Mouse (Mus musculus) testis, postnatal 14 days (tissue): ENCODE measurements at regions not wholly inside any gene's neighbourhood (a gene's known extent, or its start where the extent isn't known, plus 50 kb on each side); places are given as distances from the start of the nearest gene placed in this dataset.

Experiments
- DNase-seq: peaks from one replicate; pipeline ENCODE4 v3.0.0; 2021; ENCODE audit warnings: low spot score

GRCm38 (mm10) chr11:63396386-63396785 lies 267.6 kb downstream of the Pmp22 start:
- no peak for DNase-seq

GRCm38 (mm10) chr11:63402741-63403140 lies 274.0 kb downstream of the Pmp22 start:
- no peak for DNase-seq

GRCm38 (mm10) chr11:63404719-63405118 lies 275.9 kb downstream of the Pmp22 start:
- DNase-seq, result peak; percentile 59

GRCm38 (mm10) chr11:63409431-63409830 lies 280.6 kb downstream of the Pmp22 start:
- DNase-seq, result no peak

GRCm38 (mm10) chr11:63410921-63411320 lies 282.1 kb downstream of the Pmp22 start:
- DNase-seq, result no peak

- DNase-seq, result no peak
Observed at GRCm38 (mm10) chr11:63412364-63412991, 283.7 kb downstream of the Pmp22 start.

- DNase-seq, result no peak
Observed at GRCm38 (mm10) chr11:63413106-63413505, 284.3 kb downstream of the Pmp22 start.

- no peak for DNase-seq
Observed at GRCm38 (mm10) chr11:63413621-63414020, 284.8 kb downstream of the Pmp22 start.

GRCm38 (mm10) chr11:63418042-63418776 lies 289.4 kb downstream of the Pmp22 start:
- no peak for DNase-seq

GRCm38 (mm10) chr11:63420341-63420740 lies 291.6 kb downstream of the Pmp22 start:
- no peak for DNase-seq

- no peak for DNase-seq
Observed at GRCm38 (mm10) chr11:63422069-63422468, 293.3 kb downstream of the Pmp22 start.

- no peak for DNase-seq
Observed at GRCm38 (mm10) chr11:63424319-63424718, 295.5 kb downstream of the Pmp22 start.

GRCm38 (mm10) chr11:63425741-63426140 lies 297.0 kb downstream of the Pmp22 start:
- no peak for DNase-seq

- DNase-seq, result no peak
Observed at GRCm38 (mm10) chr11:63453786-63454185, 325.0 kb downstream of the Pmp22 start.

GRCm38 (mm10) chr11:63454910-63455531 lies 326.2 kb downstream of the Pmp22 start:
- no peak for DNase-seq

GRCm38 (mm10) chr11:63456356-63456755 lies 327.6 kb downstream of the Pmp22 start:
- DNase-seq, result no peak

GRCm38 (mm10) chr11:63457250-63457649 lies 328.5 kb downstream of the Pmp22 start:
- no peak for DNase-seq

- DNase-seq, result no peak
Observed at GRCm38 (mm10) chr11:63460146-63460545, 331.4 kb downstream of the Pmp22 start.

- DNase-seq, result no peak
Observed at GRCm38 (mm10) chr11:63463797-63464331, 335.1 kb downstream of the Pmp22 start.

- DNase-seq, result no peak
Observed at GRCm38 (mm10) chr11:63465941-63466340, 337.2 kb downstream of the Pmp22 start.

GRCm38 (mm10) chr11:63466541-63466940 lies 337.8 kb downstream of the Pmp22 start:
- DNase-seq, result no peak

- no peak for DNase-seq
Observed at GRCm38 (mm10) chr11:63474831-63475230, 346.0 kb downstream of the Pmp22 start.
